Mouse (Mus musculus) hematopoietic stem cell, adult 5-6 weeks (primary cell): ENCODE data around the gene Tjap1. TPM values are rescaled to one million over a fixed set of nuclear protein-coding genes. Genes with fewer than 3 reads are reported as not detected.

Source experiments
- ATAC-seq, 2 experiments: fragments of 125-278 bp in 1 of 2; replicated peaks in 1 of 2; 2 replicates each; pipeline ENCODE4 v1.8.0; 2016 to 2017; ENCODE audit warnings: inconsistent platforms in 2 of 2, mild to moderate bottlenecking in 2 of 2, moderate number of reproducible peaks in 2 of 2, low read depth in 1 of 2, moderate TSS enrichment in 1 of 2; ENCODE audit not compliant: low FRiP score in 2 of 2, poor library complexity in 2 of 2, severe bottlenecking in 2 of 2, insufficient read depth in 1 of 2, low TSS enrichment in 1 of 2
- total RNA-seq: library from RNA; stranded (forward); fragments of 172-1452, 232-1000 nt; gene quantifications from 2 replicates; pipeline ENCODE4 v1.2.3, GENCODE M21; 2017

Gene Tjap1
- total RNA-seq, 1 experiment from 2014 or later: 30.5 TPM

GRCm38 (mm10) chr17:46265918-46266618 is 16.8 kb downstream of the Tjap1 start:
- ATAC-seq: peak; percentile 63 to 78; a peak in 3 of 4 replicates

- no peak for ATAC-seq
Measured at GRCm38 (mm10) chr17:46265502-46265901, 17.3 kb downstream of the Tjap1 start.

- ATAC-seq: no peak
Measured at GRCm38 (mm10) chr17:46262201-46262694, 20.6 kb downstream of the Tjap1 start.

DNA sequence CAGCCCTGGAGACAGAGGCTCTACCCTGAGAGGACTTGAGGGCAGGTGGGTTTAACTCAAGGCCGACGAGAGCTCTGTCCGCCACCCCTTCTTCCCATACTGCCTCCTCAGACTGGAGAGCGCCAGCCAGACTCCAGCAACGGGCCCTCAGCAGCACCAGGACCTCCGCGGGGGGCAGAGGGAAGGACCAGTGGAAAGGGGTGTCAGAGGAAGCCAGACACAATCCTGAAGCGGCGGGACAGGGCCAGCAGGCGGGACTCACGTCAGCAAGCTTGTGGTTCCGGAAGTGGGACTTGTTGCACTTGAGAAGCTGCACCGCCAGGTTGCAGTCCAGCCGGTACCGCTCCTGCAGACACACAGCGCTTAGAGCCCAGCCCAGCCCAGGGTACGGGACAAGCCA is 23.2 kb downstream of the Tjap1 start:
- no peak for ATAC-seq

GRCm38 (mm10) chr17:46258279-46259053 is 24.4 kb downstream of the Tjap1 start:
- no peak for ATAC-seq

GRCm38 (mm10) chr17:46255147-46255546 is 27.7 kb downstream of the Tjap1 start:
- no peak for ATAC-seq

DNA sequence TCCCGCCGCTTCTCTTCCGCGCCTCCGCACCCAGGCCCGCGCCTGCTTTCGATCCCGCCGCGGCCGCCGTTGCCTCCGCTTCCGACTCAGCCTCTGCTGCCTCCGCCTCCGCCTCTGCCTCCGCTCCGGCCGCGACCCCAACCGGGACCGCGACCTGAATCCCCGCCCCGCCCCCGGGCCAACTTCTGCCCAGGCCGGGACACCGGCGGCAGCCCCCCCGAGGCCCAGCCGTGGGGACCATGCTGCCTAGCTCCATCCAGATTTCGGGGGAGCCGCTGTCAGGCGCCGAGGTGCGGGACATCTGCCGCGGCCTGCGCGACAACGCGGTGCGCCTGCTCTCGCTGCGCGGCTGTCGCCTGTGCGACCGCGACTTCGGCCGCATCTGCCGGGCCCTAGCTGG is 28.7 kb downstream of the Tjap1 start:
- no peak for ATAC-seq

- ATAC-seq: peak; percentile 57 to 69; a peak in 3 of 4 replicates
Measured at GRCm38 (mm10) chr17:46253452-46254084, 29.3 kb downstream of the Tjap1 start, which contains the start of gene Lrrc73. Lrrc73 (plus strand) TSS chr17:46253531.

DNA sequence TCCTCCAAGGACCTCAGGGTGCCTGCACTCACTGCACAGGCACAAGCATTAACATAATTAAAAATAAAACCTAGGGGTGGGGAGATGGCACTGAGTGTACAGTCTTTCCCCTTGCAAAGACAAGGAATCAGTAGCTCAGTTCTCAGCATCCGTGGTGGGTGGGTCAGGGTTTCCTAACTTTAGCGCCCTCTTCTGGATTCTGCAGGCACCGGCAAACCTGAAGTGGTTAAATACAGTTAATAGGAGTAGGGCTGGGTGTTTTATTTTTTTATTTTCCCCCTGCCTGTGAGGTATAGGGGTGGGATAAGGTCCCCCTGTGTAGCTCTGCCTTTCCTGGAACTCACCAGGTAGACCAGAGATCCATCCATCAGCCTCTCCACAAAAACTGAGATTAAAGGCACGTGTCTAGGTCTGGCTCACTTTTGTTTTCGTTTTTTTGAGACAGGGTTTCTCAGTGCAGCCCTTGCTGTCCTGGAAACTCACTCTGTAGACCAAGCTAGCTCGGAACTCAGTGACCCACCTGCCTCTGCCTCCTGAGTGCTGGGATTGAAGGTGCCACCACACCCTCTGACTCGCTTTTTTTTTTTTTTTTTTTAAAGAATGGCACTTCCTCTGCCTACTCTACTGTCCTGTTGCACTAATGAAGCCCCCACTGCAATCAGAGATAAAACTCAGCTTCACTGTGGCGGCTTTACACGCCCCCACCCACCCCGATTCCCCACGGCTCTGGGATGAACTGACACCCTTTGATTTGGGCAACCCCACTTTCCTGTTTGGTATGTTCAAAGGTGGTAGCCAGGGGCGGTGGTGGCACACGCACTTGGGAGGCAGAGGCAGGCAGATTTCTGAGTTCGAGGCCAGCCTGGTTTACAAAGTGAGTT is 30.0 kb downstream of the Tjap1 start:
- no peak for ATAC-seq

GRCm38 (mm10) chr17:46251174-46251573 is 31.7 kb downstream of the Tjap1 start:
- ATAC-seq: no peak

GRCm38 (mm10) chr17:46248189-46248522 is 34.7 kb downstream of the Tjap1 start:
- peak in 1 of 2 experiments; percentile 13; a peak in 1 of 4 replicates for ATAC-seq

GRCm38 (mm10) chr17:46247512-46248188 is 35.2 kb downstream of the Tjap1 start, which contains the start of the genes Polr1c and Yipf3:
Polr1c (minus strand) TSS chr17:46248054.
Yipf3 (plus strand) TSS chr17:46248080.
- peak; percentile 92 to 93 for ATAC-seq

DNA sequence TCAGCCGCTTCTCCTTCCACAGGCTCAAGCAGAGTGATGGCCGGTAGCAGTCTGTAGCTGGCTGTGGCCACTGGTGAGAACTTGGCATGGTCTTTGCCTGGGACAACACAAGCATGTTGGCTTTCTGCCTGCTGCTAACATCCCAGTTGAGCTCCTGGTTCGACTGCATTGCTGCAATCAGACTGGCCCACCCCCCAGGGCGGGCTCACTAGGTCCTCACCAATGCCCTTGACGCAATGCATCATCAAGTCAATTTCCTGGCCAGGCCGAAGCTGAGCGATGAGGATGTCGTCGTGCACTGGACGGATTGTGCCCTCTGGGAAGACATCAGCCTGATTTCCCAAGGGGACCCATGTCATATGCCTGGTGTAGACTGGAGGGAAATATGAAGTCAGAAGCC is 38.2 kb downstream of the Tjap1 start:
- ATAC-seq: no peak

GRCm38 (mm10) chr17:46243624-46244023 is 39.2 kb downstream of the Tjap1 start:
- ATAC-seq: no peak

DNA sequence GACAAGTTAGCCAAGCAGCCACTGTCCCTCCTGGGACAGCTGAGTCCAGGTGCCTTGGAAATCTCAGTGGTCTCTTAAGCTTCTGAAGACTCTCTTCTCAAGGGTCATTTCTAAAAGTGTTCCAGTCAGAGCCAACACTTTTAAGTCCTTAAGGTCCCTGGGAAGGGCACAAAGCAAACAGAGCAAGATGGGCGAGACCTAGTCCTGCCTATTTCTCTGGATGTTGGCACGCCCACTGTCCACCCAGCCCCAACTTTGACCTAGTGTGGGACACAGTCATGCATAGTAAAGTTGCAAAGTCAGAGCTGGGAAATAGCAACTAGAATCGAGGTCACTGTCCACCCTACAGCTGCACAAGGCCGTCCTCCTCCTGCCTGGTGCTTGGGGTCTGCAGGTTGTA is 39.8 kb downstream of the Tjap1 start:
- no peak for ATAC-seq

DNA sequence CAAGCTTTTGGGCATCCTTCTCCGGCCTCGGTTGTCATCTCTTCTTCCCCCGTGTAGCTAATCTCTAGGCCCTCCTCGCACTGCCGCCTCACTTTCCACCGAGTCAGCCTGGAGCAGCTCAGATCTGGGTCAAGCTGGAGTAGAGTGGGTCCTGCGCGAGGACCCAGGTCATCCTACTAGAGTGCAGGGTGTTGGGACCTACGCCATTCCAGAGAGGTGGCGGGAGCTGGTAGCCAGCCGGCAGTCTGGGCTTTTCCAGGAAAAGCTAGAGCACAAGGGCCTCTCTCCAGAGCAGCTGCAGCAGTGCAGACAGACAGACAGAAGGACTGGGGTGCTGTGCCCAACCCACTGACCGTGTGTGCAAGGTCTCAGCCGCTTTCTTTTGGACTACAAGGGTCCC is 40.6 kb downstream of the Tjap1 start:
- ATAC-seq: no peak

- no peak for ATAC-seq
Measured at GRCm38 (mm10) chr17:46241471-46241870, 41.4 kb downstream of the Tjap1 start.
